ENCODE assay signal across 21 mouse cellular contexts in genomic region chr2:174302526-174302925, GRCm38 (mm10). TPM values are rescaled to one million over a fixed set of nuclear protein-coding genes. Genes with fewer than 3 reads are reported as not detected.
DNase-seq lines count a peak whose midpoint lies in the region; ATAC-seq lines count a peak whose summit lies in the region.
"Had no signal": no experiment of that assay in that cellular context is flagged by ENCODE, and none has a peak within 500 bp of the region (broad histone marks: within the 10 kb centered on the region; RNA-seq: fewer than 3 reads in every experiment).

No protein-coding gene starts in this region.

- peaks cover 28% of the 10 kb centered on the region for H3K36me3 ChIP-seq in forebrain, embryonic 10.5 days (replicated peaks)
- H3K36me3 ChIP-seq in forebrain, embryonic 13.5 days (ENCODE audit: poor library complexity, severe bottlenecking), result 0 out of 2 replicates have a peak, but pooled peaks cover 4% of the 10 kb centered on the region
- peaks cover 17% of the 10 kb centered on the region; the same call in 1 of the 2 replicates for H3K36me3 ChIP-seq in heart, embryonic 10.5 days
- no peaks in the 10 kb centered on the region for H3K36me3 ChIP-seq in neural tube, embryonic 11.5 days (ENCODE audit: control insufficient read depth, insufficient read depth, low read length)
- no peaks in the 10 kb centered on the region for H3K36me3 ChIP-seq in neural tube, embryonic 15.5 days
- H3K36me3 ChIP-seq: forebrain, embryonic 15.5 days had no signal

- H3K27me3 ChIP-seq in forebrain, embryonic 10.5 days (ENCODE audit: poor library complexity, severe bottlenecking), result peaks cover 40% of the 10 kb centered on the region
- peaks cover 36% of the 10 kb centered on the region for H3K27me3 ChIP-seq in forebrain, embryonic 13.5 days
- H3K27me3 ChIP-seq in heart, embryonic 10.5 days (ENCODE audit: insufficient read depth, poor library complexity, severe bottlenecking), result peaks cover 26% of the 10 kb centered on the region
- H3K27me3 ChIP-seq in neural tube, embryonic 11.5 days (ENCODE audit: control insufficient read depth, insufficient read depth, low read length), result peaks cover 30% of the 10 kb centered on the region
- H3K27me3 ChIP-seq in neural tube, embryonic 15.5 days (replicated peaks), result peaks cover 29% of the 10 kb centered on the region

- no peak overlapping the region for H3K4me2 ChIP-seq in forebrain, embryonic 13.5 days
- no peak overlapping the region for H3K4me2 ChIP-seq in neural tube, embryonic 11.5 days (ENCODE audit: low read depth)
- no peak overlapping the region for H3K4me2 ChIP-seq in neural tube, embryonic 15.5 days
- H3K4me2 ChIP-seq: forebrain, embryonic 15.5 days; heart, embryonic 11.5 days; hindbrain, embryonic 12.5 days had no signal

- intact Hi-C loops in heart, postnatal 10 days (cut with DNase I), result no loop called here
- intact Hi-C loops in gastrocnemius, postnatal 36 days (cut with DNase I), result no loop called here

- no peak for DNase-seq in forebrain, embryonic 10.5 days (ENCODE audit: extremely low spot score, low spot score)
- peak; percentile 42 for DNase-seq in heart, embryonic 10.5 days (ENCODE audit: low spot score)
- DNase-seq in heart, postnatal 10 days, result no peak
- DNase-seq in neural tube, embryonic 11.5 days (ENCODE audit: low spot score), result no peak
- DNase-seq in gastrocnemius, postnatal 36 days, result no peak
- no peak for DNase-seq in cerebellum, adult 11-12 months
- DNase-seq: adrenal gland, postnatal 10 days; cerebellum, adult 11 months; cerebellum, adult 9-10 months; cerebellum, postnatal 25 days; gastrocnemius, adult 2 months; gastrocnemius, postnatal 25 days; heart, adult 18-20 months; heart, postnatal 36 days; kidney, adult 18-20 months had no signal

- peak overlapping the region; percentile 59; the same call in 1 of the 2 replicates for H3K27ac ChIP-seq in forebrain, embryonic 10.5 days
- no peak overlapping the region for H3K27ac ChIP-seq in forebrain, embryonic 13.5 days
- no peak overlapping the region for H3K27ac ChIP-seq in heart, embryonic 10.5 days
- 0 out of 2 replicates have a peak overlapping the region, but pooled peaks have one; percentile 27 for H3K27ac ChIP-seq in neural tube, embryonic 11.5 days (ENCODE audit: low read depth, low read length)
- no peak overlapping the region for H3K27ac ChIP-seq in neural tube, embryonic 15.5 days (replicated peaks)
- H3K27ac ChIP-seq: forebrain, embryonic 15.5 days; gastrocnemius, adult 2 months; hindbrain, embryonic 12.5 days; hindbrain, postnatal 0 days had no signal

- ATAC-seq in forebrain, embryonic 13.5 days, result no peak
- ATAC-seq in neural tube, embryonic 11.5 days (ENCODE audit: insufficient read depth, low FRiP score, low TSS enrichment), result no peak
- ATAC-seq in neural tube, embryonic 15.5 days (ENCODE audit: low FRiP score), result no peak
- ATAC-seq: forebrain, embryonic 15.5 days; hindbrain, postnatal 0 days had no signal

- H3K9ac ChIP-seq in forebrain, embryonic 13.5 days, result no peak overlapping the region
- no peak overlapping the region for H3K9ac ChIP-seq in neural tube, embryonic 11.5 days (ENCODE audit: low read length)
- H3K9ac ChIP-seq in neural tube, embryonic 15.5 days (replicated peaks), result no peak overlapping the region
- H3K9ac ChIP-seq: forebrain, embryonic 15.5 days; hindbrain, embryonic 12.5 days had no signal

- H3K4me1 ChIP-seq in forebrain, embryonic 10.5 days, result peaks cover 51% of the 10 kb centered on the region
- peaks cover 18% of the 10 kb centered on the region for H3K4me1 ChIP-seq in forebrain, embryonic 13.5 days
- H3K4me1 ChIP-seq in heart, embryonic 10.5 days, result peaks cover 21% of the 10 kb centered on the region
- H3K4me1 ChIP-seq in neural tube, embryonic 11.5 days (ENCODE audit: control insufficient read depth, insufficient read depth, low read length), result 0 out of 2 replicates have a peak, but pooled peaks cover 3% of the 10 kb centered on the region
- H3K4me1 ChIP-seq in neural tube, embryonic 15.5 days, result peaks cover 30% of the 10 kb centered on the region

- H3K4me3 ChIP-seq in forebrain, embryonic 10.5 days, result no peak overlapping the region
- no peak overlapping the region for H3K4me3 ChIP-seq in forebrain, embryonic 13.5 days
- H3K4me3 ChIP-seq in heart, embryonic 10.5 days, result no peak overlapping the region
- H3K4me3 ChIP-seq in neural tube, embryonic 11.5 days (ENCODE audit: low read depth, low read length), result no peak overlapping the region
- H3K4me3 ChIP-seq in neural tube, embryonic 15.5 days (replicated peaks), result no peak overlapping the region
- H3K4me3 ChIP-seq: forebrain, embryonic 15.5 days; gastrocnemius, adult 2 months; hindbrain, embryonic 12.5 days had no signal

- peaks cover 35% of the 10 kb centered on the region for H3K9me3 ChIP-seq in forebrain, embryonic 10.5 days
- peaks cover 33% of the 10 kb centered on the region for H3K9me3 ChIP-seq in forebrain, embryonic 13.5 days (replicated peaks)
- peaks cover 32% of the 10 kb centered on the region for H3K9me3 ChIP-seq in heart, embryonic 10.5 days
- peaks cover 25% of the 10 kb centered on the region for H3K9me3 ChIP-seq in neural tube, embryonic 11.5 days (ENCODE audit: control insufficient read depth, low read length)
- peaks cover 13% of the 10 kb centered on the region for H3K9me3 ChIP-seq in neural tube, embryonic 15.5 days (replicated peaks)

- WGBS in forebrain, embryonic 10.5 days, result 32% methylated on average over 6 of the region's 6 CpGs
- WGBS in forebrain, embryonic 13.5 days, result 24% methylated on average over 6 of the region's 6 CpGs
- WGBS in heart, embryonic 10.5 days, result 52% methylated on average over 6 of the region's 6 CpGs
- 45% methylated on average over 6 of the region's 6 CpGs for WGBS in neural tube, embryonic 11.5 days
- 46% methylated on average over 6 of the region's 6 CpGs for whole genome bisulfite sequencing in neural tube, embryonic 15.5 days

RNA-seq across cellular contexts. Expression of gene Gnas, which starts 18.4 kb away (rescaled TPM):
- 880 and 928 TPM in 2 replicates for polyA plus RNA-seq in forebrain, embryonic 10.5 days (2016; fragmentation: Nextera tagmentation; extraction: Ambion mirVana)
- polyA plus RNA-seq in forebrain, embryonic 13.5 days (2015; fragmentation: Nextera tagmentation; extraction: Ambion mirVana), result 976 and 1,086 TPM in 2 replicates
- polyA plus RNA-seq in heart, embryonic 10.5 days (2016; fragmentation: Nextera tagmentation; extraction: Ambion mirVana), result 964 and 1,128 TPM in 2 replicates
- 1,000 to 10,000 TPM; 1,834 to 2,103 TPM for total RNA-seq in heart, postnatal 10 days (2021)
- polyA plus RNA-seq in neural tube, embryonic 11.5 days (2014; fragmentation: Nextera tagmentation; extraction: Ambion mirVana), result 1,351 and 1,381 TPM in 2 replicates
- 1,725 and 1,770 TPM in 2 replicates for polyA plus RNA-seq in neural tube, embryonic 15.5 days (2015; fragmentation: Nextera tagmentation; extraction: Ambion mirVana)
- total RNA-seq in gastrocnemius, postnatal 36 days (2021), result 1,000 to 10,000 TPM; 1,262 to 1,407 TPM

RNA-seq across cellular contexts. Expression of gene Gm20721, which starts 44.0 kb away (rescaled TPM):
- 5.9 and 8.1 TPM in 2 replicates for polyA plus RNA-seq in forebrain, embryonic 10.5 days (2016; fragmentation: Nextera tagmentation; extraction: Ambion mirVana)
- 9.4 TPM in 2 replicates for polyA plus RNA-seq in forebrain, embryonic 13.5 days (2015; fragmentation: Nextera tagmentation; extraction: Ambion mirVana)
- polyA plus RNA-seq in heart, embryonic 10.5 days (2016; fragmentation: Nextera tagmentation; extraction: Ambion mirVana), result 7.1 and 20.6 TPM in 2 replicates
- 1 to 10 TPM; 2.4 to 2.8 TPM for total RNA-seq in heart, postnatal 10 days (2021)
- 8.1 and 9.1 TPM in 2 replicates for polyA plus RNA-seq in neural tube, embryonic 11.5 days (2014; fragmentation: Nextera tagmentation; extraction: Ambion mirVana)
- 17.0 and 19.8 TPM in 2 replicates for polyA plus RNA-seq in neural tube, embryonic 15.5 days (2015; fragmentation: Nextera tagmentation; extraction: Ambion mirVana)
- 1 to 10 TPM; 2.4 to 3.0 TPM for total RNA-seq in gastrocnemius, postnatal 36 days (2021)
- total RNA-seq: hindbrain, postnatal 0 days had no signal

Comparison
In these comparisons a context has a peak if more than half of its experiments do, and no peak if none do; other contexts are left out.
1. H3K27ac ChIP-seq: peak in forebrain, embryonic 10.5 days (single experiment) and neural tube, embryonic 11.5 days (single experiment); none in forebrain, embryonic 13.5 days (single experiment), heart, embryonic 10.5 days (single experiment) and neural tube, embryonic 15.5 days (single experiment).